Mouse (Mus musculus) ES-E14 (cell line): ENCODE results near the gene Mcidas. TPM values are rescaled to one million over a fixed set of nuclear protein-coding genes. Genes with fewer than 3 reads are reported as not detected.

Source experiments
- DNase-seq: peaks from one replicate; pipeline ENCODE4 v3.0.0-alpha.2; 2013; ENCODE audit warnings: low read depth, low spot score
- H3K27ac ChIP-seq: 2 replicates; pipeline ENCODE4 v1.5.1; 2012; ENCODE audit warnings: low read depth, mild to moderate bottlenecking, low read length, moderate library complexity, mixed read lengths; ENCODE audit not compliant: poor library complexity, insufficient read depth, severe bottlenecking
- H3K36me3 ChIP-seq: 2 replicates; pipeline ENCODE4 v1.6.1; 2012; ENCODE audit warnings: mild to moderate bottlenecking, low read length, moderate library complexity, mixed read lengths; ENCODE audit not compliant: control insufficient read depth, poor library complexity, insufficient read depth, severe bottlenecking
- H3K4me1 ChIP-seq, 2 experiments: fragments of 150-350 bp in 1 of 2; sonication (generic) in 1 of 2; 2 replicates each; pipeline ENCODE4 v1.6.1; 2012; ENCODE audit warnings: low read length in 2 of 2, mild to moderate bottlenecking in 1 of 2, mixed read lengths in 1 of 2; ENCODE audit not compliant: control insufficient read depth in 2 of 2, insufficient read depth in 2 of 2, poor library complexity in 1 of 2
- H3K4me3 ChIP-seq, 2 experiments: fragments of 150-350 bp in 1 of 2; sonication (generic) in 1 of 2; 2 replicates each; pipeline ENCODE4 v1.5.1; 2012; ENCODE audit warnings: low read length in 2 of 2, low read depth in 1 of 2, mild to moderate bottlenecking in 1 of 2, mixed read lengths in 1 of 2; ENCODE audit not compliant: insufficient read depth in 1 of 2, poor library complexity in 1 of 2, severe bottlenecking in 1 of 2
- H3K9ac ChIP-seq: 2 replicates; pipeline ENCODE4 v1.6.1; 2012; ENCODE audit warnings: low read depth, mild to moderate bottlenecking, low read length, mixed read lengths; ENCODE audit not compliant: poor library complexity, insufficient read depth, severe bottlenecking
- H3K9me3 ChIP-seq: fragments of 150-350 bp; sonication (generic); 2 replicates; pipeline ENCODE4 v1.6.1; 2012; ENCODE audit warnings: low read depth, mild to moderate bottlenecking, low read length; ENCODE audit not compliant: control insufficient read depth, insufficient read depth
- CHD2 ChIP-seq: IDR thresholded peaks from 2 replicates; pipeline ENCODE4 v1.6.1; 2014; ENCODE audit warnings: mild to moderate bottlenecking, low read depth, low read length, inconsistent platforms
- HCFC1 ChIP-seq: IDR thresholded peaks from 2 replicates; pipeline ENCODE4 v1.6.1; 2012; ENCODE audit warnings: low read length, inconsistent platforms, borderline replicate concordance; ENCODE audit not compliant: insufficient read depth
- MAFK ChIP-seq: IDR thresholded peaks from 2 replicates; pipeline ENCODE4 v1.6.1; 2014; ENCODE audit warnings: mild to moderate bottlenecking, low read depth, low read length, inconsistent platforms; ENCODE audit not compliant: insufficient read depth
- ZC3H11A ChIP-seq: IDR thresholded peaks from 2 replicates; pipeline ENCODE4 v1.6.1; 2012; ENCODE audit warnings: low read depth, mild to moderate bottlenecking, inconsistent platforms, low read length, borderline replicate concordance
- ZNF384 ChIP-seq: IDR thresholded peaks from 2 replicates; pipeline ENCODE4 v1.6.1; 2012; ENCODE audit warnings: low read depth, low read length, inconsistent platforms
- in situ Hi-C, 2 experiments: fragments of 600-800 bp; cut with MboI; formaldehyde crosslinking; loops; one replicate each; pipeline ENCODE4 v1.15.1; 2025; ENCODE audit warnings: low sequenced_read_pairs in 2 of 2, inconsistent platforms in 1 of 2; ENCODE audit not compliant: unreplicated experiment in 2 of 2
- total RNA-seq: library from RNA; depleted of rRNA; stranded (reverse); fragments of 300-350 nt; gene quantifications from 2 replicates; pipeline ENCODE4 v1.2.3, GENCODE M21; 2012

The Mcidas gene
- total RNA-seq, 1 experiment = not detected

GRCm38 (mm10) chr13:112989541-112989940 is 4.1 kb upstream of the Mcidas start:
- Histone ChIP-seq H3K4me3 (peak overlapping the region in 1 of 2 experiments; percentile 35; a peak in 1 of 4 replicates), H3K9ac (no peak overlapping the region), H3K9me3 (no peaks in the 10 kb centered on the region), H3K4me1 (peaks cover 3 to 5% of the 10 kb centered on the region in 2 experiments; a peak in 3 of 4 replicates), H3K36me3 (peaks cover 3% of the 10 kb centered on the region; the same call in 1 of the 2 replicates), H3K27ac (no peak overlapping the region)
- no peak for DNase-seq
- TF ChIP-seq MAFK (no peak), ZC3H11A (no peak), CHD2 (no peak), HCFC1 (no peak), ZNF384 (no peak)
- in situ Hi-C loops = no loop called here

GRCm38 (mm10) chr13:112990346-112990745 is 3.3 kb upstream of the Mcidas start:
- in situ Hi-C loops = no loop called here
- peaks cover 3 to 5% of the 10 kb centered on the region in 2 experiments; a peak in 3 of 4 replicates for H3K4me1 ChIP-seq
- DNase-seq = no peak
- no peak overlapping the region for H3K4me3 ChIP-seq
- no peak for TF ChIP-seq CHD2
- TF ChIP-seq MAFK = no peak
- no peak for TF ChIP-seq ZNF384
- no peak for TF ChIP-seq ZC3H11A
- no peak for TF ChIP-seq HCFC1
- H3K27ac ChIP-seq = no peak overlapping the region
- no peak overlapping the region for H3K9ac ChIP-seq
- H3K9me3 ChIP-seq = no peaks in the 10 kb centered on the region
- H3K36me3 ChIP-seq = peaks cover 3% of the 10 kb centered on the region; the same call in 1 of the 2 replicates

- no peaks in the 10 kb centered on the region; a peak in 1 of 4 replicates for H3K4me1 ChIP-seq
- peaks cover 3% of the 10 kb centered on the region; the same call in 1 of the 2 replicates for H3K36me3 ChIP-seq
- no peaks in the 10 kb centered on the region for H3K9me3 ChIP-seq
- no peak overlapping the region for H3K27ac ChIP-seq
- H3K4me3 ChIP-seq = peak overlapping the region; percentile 72 to 79
- in situ Hi-C loops = no loop called here
- H3K9ac ChIP-seq = peak overlapping the region; percentile 64
- no peak for TF ChIP-seq HCFC1
- no peak for TF ChIP-seq MAFK
- TF ChIP-seq CHD2 = no peak
- no peak for TF ChIP-seq ZNF384
- no peak for TF ChIP-seq ZC3H11A
- peak; percentile 73 for DNase-seq
Observed at GRCm38 (mm10) chr13:112994191-112994590, 546 bp downstream of the Mcidas start.

GRCm38 (mm10) chr13:112996407-112996806 is 2.8 kb downstream of the Mcidas start:
- no peak overlapping the region for H3K9ac ChIP-seq
- H3K9me3 ChIP-seq = no peaks in the 10 kb centered on the region
- H3K4me1 ChIP-seq = no peaks in the 10 kb centered on the region; a peak in 1 of 4 replicates
- TF ChIP-seq CHD2 (no peak), ZNF384 (no peak), HCFC1 (no peak), MAFK (no peak), ZC3H11A (no peak)
- no peak overlapping the region for H3K27ac ChIP-seq
- no peaks in the 10 kb centered on the region for H3K36me3 ChIP-seq
- H3K4me3 ChIP-seq = no peak overlapping the region
- in situ Hi-C loops = no loop called here
- no peak for DNase-seq

- TF ChIP-seq ZNF384 (no peak), MAFK (no peak), HCFC1 (no peak), CHD2 (no peak), ZC3H11A (no peak)
- Histone ChIP-seq H3K9me3 (no peaks in the 10 kb centered on the region), H3K9ac (no peak overlapping the region), H3K4me3 (no peak overlapping the region), H3K4me1 (no peaks in the 10 kb centered on the region; a peak in 1 of 4 replicates), H3K36me3 (no peaks in the 10 kb centered on the region), H3K27ac (no peak overlapping the region)
- in situ Hi-C loops = no loop called here
- no peak for DNase-seq
Observed at GRCm38 (mm10) chr13:112997369-112997768, 3.7 kb downstream of the Mcidas start.
